Comparison of ENCODE assay signal across 33 mouse cellular contexts in the genomic region with DNA sequence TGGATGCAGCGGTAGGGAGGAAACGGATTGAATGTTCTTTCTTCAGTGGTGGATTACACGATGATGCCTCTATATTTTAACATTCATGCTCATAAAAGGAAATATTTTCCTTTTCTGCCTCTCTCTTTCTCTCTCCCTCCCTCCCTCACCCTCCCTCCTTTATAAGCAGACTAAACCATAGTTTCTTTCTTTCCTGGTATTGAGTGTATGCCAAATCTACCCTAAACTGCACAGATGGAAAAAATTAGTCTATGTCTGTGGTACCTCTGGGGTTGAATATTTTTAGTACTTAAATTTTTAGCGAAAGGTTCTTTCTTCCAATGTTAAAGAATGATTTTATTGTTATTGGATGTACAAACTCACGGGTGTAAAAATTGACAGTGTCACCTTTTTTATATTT. TPM values are rescaled to one million over a fixed set of nuclear protein-coding genes. Genes with fewer than 3 reads are reported as not detected.
DNase-seq lines count a peak whose midpoint lies in the region; ATAC-seq and TF ChIP-seq lines count a peak whose summit lies in the region.
"Had no signal": no experiment of that assay in that cellular context is flagged by ENCODE, and none has a peak within 500 bp of the region (broad histone marks: within the 10 kb centered on the region; RNA-seq: fewer than 3 reads in every experiment).

No protein-coding gene starts in this region.

- dilution Hi-C loops in CH12.LX (cut with MboI; ENCODE audit: extremely low pct_ligation_motif_present, extremely low pct_unique_long_range_greater_than_20kb, low sequenced_read_pairs) = no loop called here

- in situ Hi-C loops in CH12.LX (cut with MboI; ENCODE audit: low pct_ligation_motif_present, low pct_unique_long_range_greater_than_20kb, low sequenced_read_pairs) = no loop called here

- 39% methylated on average over 5 of the region's 5 CpGs for WGBS in embryonic facial prominence, embryonic 14.5 days
- WGBS in limb, embryonic 15.5 days = 40% methylated on average over 5 of the region's 5 CpGs
- 83% methylated on average over 5 of the region's 5 CpGs for WGBS in forebrain, embryonic 11.5 days
- 75% methylated on average over 5 of the region's 5 CpGs for WGBS in heart, embryonic 12.5 days

- no peak overlapping the region for H3K27ac ChIP-seq in CH12.LX (ENCODE audit: insufficient read depth, low read depth)
- H3K27ac ChIP-seq in embryonic facial prominence, embryonic 14.5 days (replicated peaks; ENCODE audit: low read depth, low read length) = peak overlapping the region; percentile 72
- peak overlapping the region; percentile 55 for H3K27ac ChIP-seq in limb, embryonic 15.5 days
- H3K27ac ChIP-seq in forebrain, embryonic 11.5 days (ENCODE audit: low read depth, low read length) = no peak overlapping the region
- H3K27ac ChIP-seq in heart, embryonic 12.5 days (ENCODE audit: poor library complexity, severe bottlenecking) = no peak overlapping the region
- H3K27ac ChIP-seq: forebrain, embryonic 12.5 days; forebrain, embryonic 15.5 days; heart, embryonic 15.5 days; hindbrain, embryonic 13.5 days; intestine, embryonic 15.5 days had no signal

- H3K9ac ChIP-seq in CH12.LX (ENCODE audit: insufficient read depth, low read depth) = no peak overlapping the region
- no peak overlapping the region for H3K9ac ChIP-seq in embryonic facial prominence, embryonic 14.5 days (ENCODE audit: low read depth, low read length)
- no peak overlapping the region for H3K9ac ChIP-seq in limb, embryonic 15.5 days
- H3K9ac ChIP-seq in forebrain, embryonic 11.5 days (ENCODE audit: low read length) = no peak overlapping the region
- no peak overlapping the region for H3K9ac ChIP-seq in heart, embryonic 12.5 days
- H3K9ac ChIP-seq: embryonic facial prominence, embryonic 12.5 days; forebrain, embryonic 12.5 days; forebrain, embryonic 15.5 days; heart, embryonic 15.5 days; hindbrain, embryonic 13.5 days; intestine, embryonic 15.5 days had no signal

- no peaks in the 10 kb centered on the region for H3K9me3 ChIP-seq in CH12.LX (replicated peaks; ENCODE audit: low read length)
- H3K9me3 ChIP-seq in embryonic facial prominence, embryonic 14.5 days (ENCODE audit: control insufficient read depth, low read length) = no peaks in the 10 kb centered on the region
- no peaks in the 10 kb centered on the region for H3K9me3 ChIP-seq in limb, embryonic 15.5 days
- H3K9me3 ChIP-seq in forebrain, embryonic 11.5 days (ENCODE audit: control insufficient read depth, low read length) = no peaks in the 10 kb centered on the region
- H3K9me3 ChIP-seq in heart, embryonic 12.5 days (replicated peaks) = no peaks in the 10 kb centered on the region
- H3K9me3 ChIP-seq: embryonic facial prominence, embryonic 12.5 days; forebrain, embryonic 12.5 days; forebrain, embryonic 15.5 days; G1E; heart, embryonic 15.5 days; hindbrain, embryonic 10.5 days; hindbrain, embryonic 13.5 days; intestine, embryonic 15.5 days had no signal

- H3K4me2 ChIP-seq in CH12.LX (ENCODE audit: insufficient read depth, low read depth, poor library complexity, severe bottlenecking) = no peak overlapping the region
- H3K4me2 ChIP-seq in embryonic facial prominence, embryonic 14.5 days (ENCODE audit: low read depth, low read length) = no peak overlapping the region
- H3K4me2 ChIP-seq in limb, embryonic 15.5 days = no peak overlapping the region
- H3K4me2 ChIP-seq in forebrain, embryonic 11.5 days (ENCODE audit: low read depth, low read length, severe bottlenecking) = no peak overlapping the region
- H3K4me2 ChIP-seq in heart, embryonic 12.5 days = no peak overlapping the region
- H3K4me2 ChIP-seq: embryonic facial prominence, embryonic 12.5 days; forebrain, embryonic 12.5 days; forebrain, embryonic 15.5 days; heart, embryonic 11.5 days; heart, embryonic 15.5 days; hindbrain, embryonic 13.5 days; intestine, embryonic 15.5 days had no signal

- no peak for TF ChIP-seq POLR2A in CH12.LX (IDR thresholded peaks at IDR 0.05; ENCODE audit: low read depth, low read length)

- TF ChIP-seq RAD21 in CH12.LX (IDR thresholded peaks at IDR 0.05; ENCODE audit: low read depth, low read length) = no peak

- TF ChIP-seq CTCF in CH12.LX (conservative IDR thresholded peaks at IDR 0.05 in 1 of 2, IDR thresholded peaks at IDR 0.05 in 1 of 2; ENCODE audit: low read depth in 2 of 2, low read length in 2 of 2) = no peak

- H3K36me3 ChIP-seq in CH12.LX (replicated peaks in 1 of 2; ENCODE audit: control insufficient read depth in 1 of 2, insufficient read depth in 1 of 2, low read length in 1 of 2) = peaks cover 9 to 52% of the 10 kb centered on the region in 2 experiments
- H3K36me3 ChIP-seq in embryonic facial prominence, embryonic 14.5 days (ENCODE audit: control insufficient read depth, insufficient read depth, low read length) = no peaks in the 10 kb centered on the region
- no peaks in the 10 kb centered on the region for H3K36me3 ChIP-seq in limb, embryonic 15.5 days
- H3K36me3 ChIP-seq in forebrain, embryonic 11.5 days (ENCODE audit: control insufficient read depth, insufficient read depth, low read length) = no peaks in the 10 kb centered on the region
- H3K36me3 ChIP-seq in heart, embryonic 12.5 days = 0 out of 2 replicates have a peak, but pooled peaks cover 6% of the 10 kb centered on the region
- H3K36me3 ChIP-seq: embryonic facial prominence, embryonic 12.5 days; forebrain, embryonic 12.5 days; forebrain, embryonic 15.5 days; heart, embryonic 15.5 days; hindbrain, embryonic 13.5 days; intestine, embryonic 15.5 days had no signal

- H3K27me3 ChIP-seq in CH12.LX (replicated peaks) = no peaks in the 10 kb centered on the region
- no peaks in the 10 kb centered on the region for H3K27me3 ChIP-seq in embryonic facial prominence, embryonic 14.5 days (replicated peaks; ENCODE audit: control insufficient read depth, insufficient read depth, low read length)
- no peaks in the 10 kb centered on the region for H3K27me3 ChIP-seq in limb, embryonic 15.5 days
- H3K27me3 ChIP-seq in forebrain, embryonic 11.5 days (ENCODE audit: control insufficient read depth, insufficient read depth, low read length) = no peaks in the 10 kb centered on the region
- H3K27me3 ChIP-seq in heart, embryonic 12.5 days (replicated peaks) = no peaks in the 10 kb centered on the region
- H3K27me3 ChIP-seq: embryonic facial prominence, embryonic 12.5 days; forebrain, embryonic 12.5 days; forebrain, embryonic 15.5 days; heart, embryonic 15.5 days; hindbrain, embryonic 13.5 days; intestine, embryonic 15.5 days had no signal

- no peaks in the 10 kb centered on the region for H3K79me2 ChIP-seq in CH12.LX (replicated peaks; ENCODE audit: control insufficient read depth, extremely low read depth, insufficient read depth, poor library complexity, severe bottlenecking)

- no peak for ATAC-seq in embryonic facial prominence, embryonic 14.5 days (ENCODE audit: low read depth)
- ATAC-seq in limb, embryonic 15.5 days (ENCODE audit: insufficient number of reproducible peaks, low FRiP score, low TSS enrichment, low read depth) = no peak
- no peak for ATAC-seq in forebrain, embryonic 11.5 days (replicated peaks; ENCODE audit: low FRiP score)
- ATAC-seq in heart, embryonic 12.5 days (ENCODE audit: insufficient number of reproducible peaks, low FRiP score) = no peak
- ATAC-seq: forebrain, embryonic 15.5 days; hindbrain, embryonic 16.5 days had no signal

- no peak for TF ChIP-seq EP300 in CH12.LX (IDR thresholded peaks at IDR 0.05; ENCODE audit: low read length)

- peaks cover 0 to 19% of the 10 kb centered on the region in 2 experiments; a peak in 2 of 4 replicates for H3K4me1 ChIP-seq in CH12.LX (ENCODE audit: control insufficient read depth in 1 of 2, insufficient read depth in 2 of 2)
- H3K4me1 ChIP-seq in embryonic facial prominence, embryonic 14.5 days (ENCODE audit: control insufficient read depth, insufficient read depth, low read length) = peaks cover 12% of the 10 kb centered on the region
- H3K4me1 ChIP-seq in limb, embryonic 15.5 days = peaks cover 6% of the 10 kb centered on the region
- H3K4me1 ChIP-seq in forebrain, embryonic 11.5 days (replicated peaks; ENCODE audit: control insufficient read depth, insufficient read depth, low read length) = no peaks in the 10 kb centered on the region
- peaks cover 7% of the 10 kb centered on the region; the same call in 1 of the 2 replicates for H3K4me1 ChIP-seq in heart, embryonic 12.5 days (replicated peaks)
- H3K4me1 ChIP-seq: forebrain, embryonic 15.5 days; heart, embryonic 15.5 days; intestine, embryonic 15.5 days had no signal

- H3K4me3 ChIP-seq in CH12.LX (replicated peaks in 1 of 3; ENCODE audit: low read depth in 2 of 3, low read length in 2 of 3, poor library complexity in 1 of 3) = no peak overlapping the region
- no peak overlapping the region for H3K4me3 ChIP-seq in embryonic facial prominence, embryonic 14.5 days (ENCODE audit: low read depth, low read length)
- no peak overlapping the region for H3K4me3 ChIP-seq in limb, embryonic 15.5 days
- no peak overlapping the region for H3K4me3 ChIP-seq in forebrain, embryonic 11.5 days (ENCODE audit: low read depth, low read length)
- H3K4me3 ChIP-seq in heart, embryonic 12.5 days = no peak overlapping the region
- H3K4me3 ChIP-seq: embryonic facial prominence, embryonic 12.5 days; forebrain, embryonic 12.5 days; forebrain, embryonic 15.5 days; heart, embryonic 15.5 days; hindbrain, embryonic 10.5 days; hindbrain, embryonic 13.5 days; intestine, embryonic 15.5 days had no signal

- peak; percentile 68 for DNase-seq in 3T3-L1 (ENCODE audit: low read depth, low spot score)
- no peak for DNase-seq in CH12.LX (ENCODE audit: extremely low read depth)
- peak; percentile 56 for DNase-seq in embryonic facial prominence, embryonic 14.5 days (ENCODE audit: low spot score)
- no peak for DNase-seq in urinary bladder, postnatal 4 days (ENCODE audit: low spot score in 2 of 2)
- no peak for DNase-seq in forebrain, embryonic 11.5 days (ENCODE audit: low spot score)
- DNase-seq: adrenal gland, adult 8-10 months; adrenal gland, postnatal 25 days; cerebellum, adult 11-12 months; cerebellum, adult 8-10 months; cerebellum, postnatal 10 days; cerebellum, postnatal 36 days; embryo, embryonic 11 days; gastrocnemius, postnatal 10 days; heart, postnatal 10 days; heart, postnatal 36 days; kidney, adult 18-20 months had no signal

RNA-seq across cellular contexts. Expression of gene Fam72a, which starts 14.2 kb away (rescaled TPM):
- total RNA-seq in CH12.LX (2012; rRNA removed) = 10.5 and 12.7 TPM in 2 replicates
- total RNA-seq in CH12.LX (2014; rRNA removed) = 18.9 and 22.4 TPM in 2 replicates
- polyA plus RNA-seq in CH12.LX (2012; ENCODE audit: insufficient read length, low read depth) = 19.1 and 21.7 TPM in 2 replicates
- 2.5 and 3.5 TPM in 2 replicates for polyA plus RNA-seq in embryonic facial prominence, embryonic 14.5 days (2014; fragmentation: Nextera tagmentation; extraction: Ambion mirVana)
- 2.4 TPM in 2 replicates for polyA plus RNA-seq in limb, embryonic 15.5 days (2015; fragmentation: Nextera tagmentation; extraction: Ambion mirVana)
- 5.6 and 5.9 TPM in 2 replicates for polyA plus RNA-seq in forebrain, embryonic 11.5 days (2014; fragmentation: Nextera tagmentation; extraction: Ambion mirVana)
- 3.2 and 3.4 TPM in 2 replicates for polyA plus RNA-seq in heart, embryonic 12.5 days (2016; fragmentation: Nextera tagmentation; extraction: Ambion mirVana)

RNA-seq across cellular contexts. Expression of gene Srgap2, which starts 14.8 kb away (rescaled TPM):
- total RNA-seq in CH12.LX (2012; rRNA removed) (19.9 and 28.1 TPM in 2 replicates), CH12.LX (2014; rRNA removed) (8.9 and 9.7 TPM in 2 replicates)
- polyA plus RNA-seq in CH12.LX (2012; ENCODE audit: insufficient read length, low read depth) = 21.6 and 26.8 TPM in 2 replicates
- polyA plus RNA-seq in embryonic facial prominence, embryonic 14.5 days (2014; fragmentation: Nextera tagmentation; extraction: Ambion mirVana) = 21.3 and 23.6 TPM in 2 replicates
- polyA plus RNA-seq in limb, embryonic 15.5 days (2015; fragmentation: Nextera tagmentation; extraction: Ambion mirVana) = 17.0 and 18.6 TPM in 2 replicates
- polyA plus RNA-seq in forebrain, embryonic 11.5 days (2014; fragmentation: Nextera tagmentation; extraction: Ambion mirVana) = 19.4 and 24.8 TPM in 2 replicates
- polyA plus RNA-seq in heart, embryonic 12.5 days (2016; fragmentation: Nextera tagmentation; extraction: Ambion mirVana) = 18.6 and 24.3 TPM in 2 replicates

RNA-seq across cellular contexts. Expression of gene Avpr1b, which starts 57.1 kb away (rescaled TPM):
- total RNA-seq in CH12.LX (2012; rRNA removed) (0.04 and 0.08 TPM in 2 replicates), CH12.LX (2014; rRNA removed) (not detected in 2 replicates)
- polyA plus RNA-seq in CH12.LX (2012; ENCODE audit: insufficient read length, low read depth) = not detected in 2 replicates
- polyA plus RNA-seq in embryonic facial prominence, embryonic 14.5 days (2014; fragmentation: Nextera tagmentation; extraction: Ambion mirVana) = 0.05 and 0.08 TPM in 2 replicates
- polyA plus RNA-seq in limb, embryonic 15.5 days (2015; fragmentation: Nextera tagmentation; extraction: Ambion mirVana) = not detected in 2 replicates
- 0.09 TPM in 1 of 2 replicates, not detected in the other for polyA plus RNA-seq in forebrain, embryonic 11.5 days (2014; fragmentation: Nextera tagmentation; extraction: Ambion mirVana)
- not detected in 2 replicates for polyA plus RNA-seq in heart, embryonic 12.5 days (2016; fragmentation: Nextera tagmentation; extraction: Ambion mirVana)
- total RNA-seq: adrenal gland, adult 8-10 months; adrenal gland, postnatal 25 days; gastrocnemius, adult 18-20 months; gastrocnemius, postnatal 10 days; gastrocnemius, postnatal 4 days; heart, adult 8-10 months; heart, postnatal 10 days; heart, postnatal 36 days had no signal
- polyA plus RNA-seq: brain, embryonic 14.5 days; cortical plate, adult 2 months; embryonic facial prominence, embryonic 12.5 days; forebrain, embryonic 12.5 days; forebrain, embryonic 15.5 days; G1E; heart, embryonic 11.5 days; heart, embryonic 15.5 days; hindbrain, embryonic 10.5 days; hindbrain, embryonic 13.5 days; hindbrain, embryonic 16.5 days; intestine, embryonic 15.5 days had no signal

Comparison
In these comparisons a context has a peak if more than half of its experiments do, and no peak if none do; other contexts are left out.
1. DNase-seq: peak in 3T3-L1 (single experiment) and embryonic facial prominence, embryonic 14.5 days (single experiment); none in CH12.LX (single experiment), urinary bladder, postnatal 4 days (0 of 2) and forebrain, embryonic 11.5 days (single experiment).
2. H3K27ac ChIP-seq: peak in embryonic facial prominence, embryonic 14.5 days (single experiment) and limb, embryonic 15.5 days (single experiment); none in CH12.LX (single experiment), forebrain, embryonic 11.5 days (single experiment) and heart, embryonic 12.5 days (single experiment).